Comparison of ENCODE assay signal across 8 mouse cellular contexts in the genomic region with DNA sequence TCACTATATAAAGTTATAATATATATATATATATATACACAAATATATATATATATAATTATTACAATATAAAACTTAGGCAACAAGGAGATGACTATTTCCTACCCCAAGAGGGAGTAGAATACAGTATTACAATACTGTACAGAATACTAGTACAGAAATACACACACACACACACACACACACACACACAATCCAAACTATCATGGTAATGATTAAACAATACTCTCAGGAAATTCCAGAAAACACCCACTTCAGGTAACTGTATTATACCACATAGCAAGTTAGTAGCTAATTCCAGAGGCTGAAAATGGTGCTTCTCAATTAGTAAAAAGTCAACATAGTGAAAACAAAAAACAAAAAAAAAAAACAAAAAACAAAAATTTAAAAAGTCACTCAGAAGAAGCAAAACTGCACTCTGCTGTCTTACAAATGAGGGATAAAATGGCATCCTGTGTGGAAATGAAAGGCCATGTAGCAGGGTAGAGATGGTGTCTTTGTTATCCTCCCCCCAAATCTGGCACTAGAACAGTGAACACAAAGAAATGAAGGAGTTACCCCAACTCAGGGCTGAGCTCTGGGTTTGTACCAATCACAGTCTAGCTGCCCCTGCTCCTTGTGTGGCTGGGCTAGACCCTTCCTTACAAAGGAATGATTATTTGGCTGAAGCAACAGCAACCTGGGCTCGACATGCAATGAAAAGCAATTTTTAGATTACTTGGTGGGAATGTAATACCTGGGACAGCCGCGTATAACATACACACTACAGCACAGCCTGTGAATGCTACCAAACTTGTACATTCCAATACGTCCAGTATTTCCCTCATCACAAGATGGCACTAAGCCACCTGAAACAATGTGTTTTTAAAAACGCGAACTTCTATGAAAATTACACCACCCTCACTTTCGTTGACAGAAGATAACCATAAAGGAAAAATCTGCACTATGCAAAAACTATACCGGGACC. TPM values are rescaled to one million over a fixed set of nuclear protein-coding genes. Genes with fewer than 3 reads are reported as not detected.
DNase-seq lines count a peak whose midpoint lies in the region; ATAC-seq lines count a peak whose summit lies in the region.

No protein-coding gene starts in this region.

- H3K36me3 ChIP-seq in embryonic facial prominence, embryonic 11.5 days (replicated peaks; ENCODE audit: control insufficient read depth, insufficient read depth, low read depth, low read length): no peaks in the 10 kb centered on the region
- no peaks in the 10 kb centered on the region for H3K36me3 ChIP-seq in intestine, embryonic 15.5 days

- peak overlapping the region; percentile 63 for H3K4me3 ChIP-seq in embryonic facial prominence, embryonic 11.5 days (ENCODE audit: low read depth, low read length)
- H3K4me3 ChIP-seq in intestine, embryonic 15.5 days (replicated peaks): peak overlapping the region; percentile 96

- no peaks in the 10 kb centered on the region for H3K27me3 ChIP-seq in embryonic facial prominence, embryonic 11.5 days (ENCODE audit: control insufficient read depth, insufficient read depth, low read length)
- no peaks in the 10 kb centered on the region for H3K27me3 ChIP-seq in intestine, embryonic 15.5 days (replicated peaks)

- peak overlapping the region; percentile 58 for H3K4me2 ChIP-seq in embryonic facial prominence, embryonic 11.5 days (ENCODE audit: low read depth, low read length)
- H3K4me2 ChIP-seq in intestine, embryonic 15.5 days (replicated peaks): peak overlapping the region; percentile 61

- no peak for DNase-seq in frontal cortex, postnatal 14 days (ENCODE audit: low spot score in 2 of 2)
- DNase-seq in CD4-positive, CD25-positive, alpha-beta regulatory T cell, adult 2 months (ENCODE audit: low read depth, low spot score): peak; percentile 22
- peak; percentile 45 for DNase-seq in embryonic facial prominence, embryonic 11.5 days (ENCODE audit: low spot score)
- DNase-seq in lung, postnatal 36 days: peak; percentile 10
- peak; percentile 14 for DNase-seq in yolk sac, embryonic 10.5 days (ENCODE audit: low spot score)
- DNase-seq in gastrocnemius, postnatal 4 days (ENCODE audit: low spot score in 2 of 2): no peak

- no peaks in the 10 kb centered on the region for H3K4me1 ChIP-seq in embryonic facial prominence, embryonic 11.5 days (ENCODE audit: control insufficient read depth, insufficient read depth, low read length)
- peaks cover 6% of the 10 kb centered on the region; the same call in 1 of the 2 replicates for H3K4me1 ChIP-seq in intestine, embryonic 15.5 days (replicated peaks)

- 11% methylated on average over 8 of the region's 8 CpGs for WGBS in embryonic facial prominence, embryonic 11.5 days
- WGBS in intestine, embryonic 15.5 days: 5% methylated on average over 8 of the region's 8 CpGs

- no peaks in the 10 kb centered on the region for H3K9me3 ChIP-seq in embryonic facial prominence, embryonic 11.5 days (replicated peaks; ENCODE audit: control insufficient read depth, low read length)
- H3K9me3 ChIP-seq in intestine, embryonic 15.5 days: no peaks in the 10 kb centered on the region

- H3K27ac ChIP-seq in embryonic facial prominence, embryonic 11.5 days (replicated peaks; ENCODE audit: low read depth, low read length): no peak overlapping the region
- peak overlapping the region; percentile 77 for H3K27ac ChIP-seq in intestine, embryonic 15.5 days

- peak overlapping the region; percentile 76 for H3K9ac ChIP-seq in embryonic facial prominence, embryonic 11.5 days (replicated peaks; ENCODE audit: low read length)
- H3K9ac ChIP-seq in intestine, embryonic 15.5 days: peak overlapping the region; percentile 96

- ATAC-seq in frontal cortex, adult (ENCODE audit: low TSS enrichment): peak; percentile 25; the same call in 1 of the 2 replicates
- no peak for ATAC-seq in embryonic facial prominence, embryonic 11.5 days (replicated peaks; ENCODE audit: insufficient number of reproducible peaks, low FRiP score, low TSS enrichment, low read depth)
- ATAC-seq in intestine, embryonic 15.5 days: 0 out of 2 replicates have a peak, but pooled peaks have one; percentile 15

RNA-seq across cellular contexts. Expression of gene Chmp2b, which starts 1.2 kb away (rescaled TPM):
- 87.7 and 92.5 TPM in 2 replicates for polyA plus RNA-seq in embryonic facial prominence, embryonic 11.5 days (2014; fragmentation: Nextera tagmentation; extraction: Ambion mirVana)
- 126 and 143 TPM in 2 replicates for polyA plus RNA-seq in intestine, embryonic 15.5 days (2015; fragmentation: Nextera tagmentation; extraction: Ambion mirVana)
- total RNA-seq in gastrocnemius, postnatal 4 days (2021): 10 to 100 TPM; 42.5 to 44.0 TPM

RNA-seq across cellular contexts. Expression of gene Pou1f1, which starts 41.0 kb away (rescaled TPM):
- polyA plus RNA-seq in embryonic facial prominence, embryonic 11.5 days (2014; fragmentation: Nextera tagmentation; extraction: Ambion mirVana): not detected in 2 replicates
- polyA plus RNA-seq in intestine, embryonic 15.5 days (2015; fragmentation: Nextera tagmentation; extraction: Ambion mirVana): not detected in 2 replicates
- total RNA-seq in gastrocnemius, postnatal 4 days (2021): not detected

Comparison
In these comparisons a context has a peak if more than half of its experiments do, and no peak if none do; other contexts are left out.
1. DNase-seq: peak in CD4-positive, CD25-positive, alpha-beta regulatory T cell, adult 2 months (single experiment), embryonic facial prominence, embryonic 11.5 days (single experiment), lung, postnatal 36 days (single experiment) and yolk sac, embryonic 10.5 days (single experiment); none in frontal cortex, postnatal 14 days (0 of 2) and gastrocnemius, postnatal 4 days (0 of 2).